Mouse (Mus musculus): Measurements from ENCODE around the gene Aes. TPM values are rescaled to one million over a fixed set of nuclear protein-coding genes. Genes with fewer than 3 reads are reported as not detected.
A peak's percentile ranks its signal among the peaks of the same experiment; 100 is the strongest.

Gene Aes
- polyA plus RNA-seq, 1 experiment, result 3,125 TPM

- H3K4me1 ChIP-seq (replicated peaks; ENCODE audit: control insufficient read depth, insufficient read depth, low read length), result peaks cover 17% of the 10 kb centered on the region
- H3K36me3 ChIP-seq (ENCODE audit: control insufficient read depth, insufficient read depth, low read length), result no peaks in the 10 kb centered on the region
- no peak overlapping the region for H3K4me3 ChIP-seq (ENCODE audit: control insufficient read depth, insufficient read depth, low read length)
- no peak for DNase-seq
- no peaks in the 10 kb centered on the region; the same call in 1 of the 2 replicates for H3K27me3 ChIP-seq (ENCODE audit: control insufficient read depth, insufficient read depth, low read length)
- no peak overlapping the region for H3K27ac ChIP-seq (ENCODE audit: control insufficient read depth, insufficient read depth, low read length)
- TF ChIP-seq POLR2A (IDR thresholded peaks at IDR 0.05; ENCODE audit: control insufficient read depth, extremely low read depth, insufficient read depth, low read length, poor library complexity) (no peak), CTCF (IDR thresholded peaks at IDR 0.05; ENCODE audit: borderline replicate concordance, control insufficient read depth, extremely low read depth, insufficient read depth, low read length, poor library complexity) (no peak)
- 46% methylated on average over 3 of the region's 3 CpGs for WGBS
Measured at GRCm38 (mm10) chr10:81519978-81520365, 39.3 kb upstream of the Aes start.

- H3K4me3 ChIP-seq (ENCODE audit: control insufficient read depth, insufficient read depth, low read length), result peak overlapping the region; percentile 7; the same call in 1 of the 2 replicates
- WGBS, result 48% methylated on average over 6 of the region's 6 CpGs
- TF ChIP-seq POLR2A (IDR thresholded peaks at IDR 0.05; ENCODE audit: control insufficient read depth, extremely low read depth, insufficient read depth, low read length, poor library complexity) (no peak), CTCF (IDR thresholded peaks at IDR 0.05; ENCODE audit: borderline replicate concordance, control insufficient read depth, extremely low read depth, insufficient read depth, low read length, poor library complexity) (no peak)
- H3K4me1 ChIP-seq (replicated peaks; ENCODE audit: control insufficient read depth, insufficient read depth, low read length), result peaks cover 18% of the 10 kb centered on the region
- no peaks in the 10 kb centered on the region; the same call in 1 of the 2 replicates for H3K27me3 ChIP-seq (ENCODE audit: control insufficient read depth, insufficient read depth, low read length)
- DNase-seq, result no peak
- no peak overlapping the region for H3K27ac ChIP-seq (ENCODE audit: control insufficient read depth, insufficient read depth, low read length)
- H3K36me3 ChIP-seq (ENCODE audit: control insufficient read depth, insufficient read depth, low read length), result no peaks in the 10 kb centered on the region
Measured at GRCm38 (mm10) chr10:81523142-81523541, 36.1 kb upstream of the Aes start.

- no peak for TF ChIP-seq CTCF (IDR thresholded peaks at IDR 0.05; ENCODE audit: borderline replicate concordance, control insufficient read depth, extremely low read depth, insufficient read depth, low read length, poor library complexity)
- no peak for TF ChIP-seq POLR2A (IDR thresholded peaks at IDR 0.05; ENCODE audit: control insufficient read depth, extremely low read depth, insufficient read depth, low read length, poor library complexity)
- DNase-seq, result no peak
- H3K27me3 ChIP-seq (ENCODE audit: control insufficient read depth, insufficient read depth, low read length), result no peaks in the 10 kb centered on the region; the same call in 1 of the 2 replicates
- H3K36me3 ChIP-seq (ENCODE audit: control insufficient read depth, insufficient read depth, low read length), result no peaks in the 10 kb centered on the region
- peak overlapping the region; percentile 7 for H3K4me3 ChIP-seq (ENCODE audit: control insufficient read depth, insufficient read depth, low read length)
- peaks cover 18% of the 10 kb centered on the region for H3K4me1 ChIP-seq (replicated peaks; ENCODE audit: control insufficient read depth, insufficient read depth, low read length)
- 7% methylated on average over 19 of the region's 19 CpGs for WGBS
- no peak overlapping the region for H3K27ac ChIP-seq (ENCODE audit: control insufficient read depth, insufficient read depth, low read length)
Measured at GRCm38 (mm10) chr10:81523570-81523969, 35.7 kb upstream of the Aes start.

- TF ChIP-seq POLR2A (IDR thresholded peaks at IDR 0.05; ENCODE audit: control insufficient read depth, extremely low read depth, insufficient read depth, low read length, poor library complexity) (no peak), CTCF (IDR thresholded peaks at IDR 0.05; ENCODE audit: borderline replicate concordance, control insufficient read depth, extremely low read depth, insufficient read depth, low read length, poor library complexity) (no peak)
- 23% methylated on average over 9 of the region's 9 CpGs for WGBS
- Histone ChIP-seq H3K4me3 (ENCODE audit: control insufficient read depth, insufficient read depth, low read length) (peak within 1 kb of the TSS; percentile 7), H3K4me1 (replicated peaks; ENCODE audit: control insufficient read depth, insufficient read depth, low read length) (peaks cover 18% of the 10 kb centered on the region), H3K36me3 (ENCODE audit: control insufficient read depth, insufficient read depth, low read length) (no peaks in the 10 kb centered on the region), H3K27me3 (ENCODE audit: control insufficient read depth, insufficient read depth, low read length) (no peaks in the 10 kb centered on the region; the same call in 1 of the 2 replicates), H3K27ac (ENCODE audit: control insufficient read depth, insufficient read depth, low read length) (no peak within 1 kb of the TSS)
- DNase-seq, result no peak
Measured at GRCm38 (mm10) chr10:81524051-81524605, 35.2 kb upstream of the Aes start, which contains the start of gene Gna15. Gene Gna15 (minus strand): TSS chr10:81524225.

GRCm38 (mm10) chr10:81525017-81525694 is 34.1 kb upstream of the Aes start:
- no peaks in the 10 kb centered on the region; the same call in 1 of the 2 replicates for H3K27me3 ChIP-seq (ENCODE audit: control insufficient read depth, insufficient read depth, low read length)
- WGBS, result 45% methylated on average over 13 of the region's 13 CpGs

GRCm38 (mm10) chr10:81526779-81527178 is 32.5 kb upstream of the Aes start:
- H3K36me3 ChIP-seq (ENCODE audit: control insufficient read depth, insufficient read depth, low read length), result peaks cover 13% of the 10 kb centered on the region
- H3K4me1 ChIP-seq (replicated peaks; ENCODE audit: control insufficient read depth, insufficient read depth, low read length), result peaks cover 10% of the 10 kb centered on the region; the same call in 1 of the 2 replicates
- no peak overlapping the region for H3K27ac ChIP-seq (ENCODE audit: control insufficient read depth, insufficient read depth, low read length)
- DNase-seq, result peak; percentile 89
- TF ChIP-seq POLR2A (IDR thresholded peaks at IDR 0.05; ENCODE audit: control insufficient read depth, extremely low read depth, insufficient read depth, low read length, poor library complexity) (no peak), CTCF (IDR thresholded peaks at IDR 0.05; ENCODE audit: borderline replicate concordance, control insufficient read depth, extremely low read depth, insufficient read depth, low read length, poor library complexity) (peak; percentile 94)
- 10% methylated on average over 14 of the region's 14 CpGs for whole genome bisulfite sequencing
- no peak overlapping the region for H3K4me3 ChIP-seq (ENCODE audit: control insufficient read depth, insufficient read depth, low read length)
- H3K27me3 ChIP-seq (ENCODE audit: control insufficient read depth, insufficient read depth, low read length), result no peaks in the 10 kb centered on the region; the same call in 1 of the 2 replicates

More at GRCm38 (mm10) chr10:81525017-81525694, 34.1 kb upstream of the Aes start:
- no peak overlapping the region for H3K4me3 ChIP-seq (ENCODE audit: control insufficient read depth, insufficient read depth, low read length)
- H3K27ac ChIP-seq (ENCODE audit: control insufficient read depth, insufficient read depth, low read length), result no peak overlapping the region
- peaks cover 4% of the 10 kb centered on the region for H3K36me3 ChIP-seq (ENCODE audit: control insufficient read depth, insufficient read depth, low read length)
- DNase-seq, result no peak
- peaks cover 10% of the 10 kb centered on the region; the same call in 1 of the 2 replicates for H3K4me1 ChIP-seq (replicated peaks; ENCODE audit: control insufficient read depth, insufficient read depth, low read length)
- TF ChIP-seq POLR2A (IDR thresholded peaks at IDR 0.05; ENCODE audit: control insufficient read depth, extremely low read depth, insufficient read depth, low read length, poor library complexity) (no peak), CTCF (IDR thresholded peaks at IDR 0.05; ENCODE audit: borderline replicate concordance, control insufficient read depth, extremely low read depth, insufficient read depth, low read length, poor library complexity) (no peak)

Data from thymus, adult 2 months (tissue).